Mouse (Mus musculus) retina, adult 2 months (tissue): ENCODE data around the gene Pax5.
A peak's percentile ranks its signal among the peaks of the same experiment; 100 is the strongest.
"Not testable (repeated sequence)": the region's sequence is repeated elsewhere in the genome, so short reads cannot be mapped to it uniquely, and the experiment has no call there.

Experiments
- DNase-seq: peaks from one replicate; pipeline ENCODE4 v3.0.0-alpha.2; 2012; ENCODE audit warnings: low read depth, low spot score

Gene Pax5

GRCm38 (mm10) chr4:44709740-44710700 is at the start of gene Pax5:
Gene Pax5, minus strand, starts transcription at chr4:44710487.
- no peak for DNase-seq

GRCm38 (mm10) chr4:44757131-44757530 is 46.8 kb upstream of the Pax5 start:
- DNase-seq: not testable (repeated sequence)

GRCm38 (mm10) chr4:44756134-44756951 is 46.1 kb upstream of the Pax5 start:
- peak; percentile 85 for DNase-seq

- DNase-seq: no peak
Observed at GRCm38 (mm10) chr4:44755553-44756133, 45.4 kb upstream of the Pax5 start, which contains the start of gene Zcchc7. Gene Zcchc7, plus strand, starts transcription at chr4:44755877.

- no peak for DNase-seq
Observed at GRCm38 (mm10) chr4:44740471-44740870, 30.2 kb upstream of the Pax5 start.

GRCm38 (mm10) chr4:44721237-44721636 is 10.9 kb upstream of the Pax5 start:
- DNase-seq: no peak

GRCm38 (mm10) chr4:44720046-44720445 is 9.8 kb upstream of the Pax5 start:
- no peak for DNase-seq

GRCm38 (mm10) chr4:44717676-44718075 is 7.4 kb upstream of the Pax5 start:
- no peak for DNase-seq

GRCm38 (mm10) chr4:44716391-44716790 is 6.1 kb upstream of the Pax5 start:
- DNase-seq: no peak

- no peak for DNase-seq
Observed at GRCm38 (mm10) chr4:44715621-44716160, 5.4 kb upstream of the Pax5 start.

- DNase-seq: no peak
Observed at GRCm38 (mm10) chr4:44714111-44714621, 3.9 kb upstream of the Pax5 start.

- DNase-seq: no peak
Observed at GRCm38 (mm10) chr4:44713554-44714051, 3.3 kb upstream of the Pax5 start.

- no peak for DNase-seq
Observed at GRCm38 (mm10) chr4:44712786-44713553, 2.7 kb upstream of the Pax5 start.

GRCm38 (mm10) chr4:44712051-44712700 is 1.9 kb upstream of the Pax5 start:
- DNase-seq: no peak

- DNase-seq: no peak
Observed at GRCm38 (mm10) chr4:44711136-44711900, 1.0 kb upstream of the Pax5 start.

GRCm38 (mm10) chr4:44710701-44711097 is 412 bp upstream of the Pax5 start:
- DNase-seq: no peak

GRCm38 (mm10) chr4:44709091-44709695 is 1.1 kb downstream of the Pax5 start:
- DNase-seq: no peak

GRCm38 (mm10) chr4:44708311-44708710 is 2.0 kb downstream of the Pax5 start:
- DNase-seq: no peak

- no peak for DNase-seq
Observed at GRCm38 (mm10) chr4:44706865-44707264, 3.4 kb downstream of the Pax5 start.
